Mouse (Mus musculus): ENCODE results near the gene Tsc22d1.

GRCm38 (mm10) chr14:76409111-76409510 is 5.7 kb upstream of the Tsc22d1 start:
- TF ChIP-seq EP300 (IDR thresholded peaks at IDR 0.05; ENCODE audit: low read depth) (no peak), CTCF (IDR thresholded peaks at IDR 0.05; ENCODE audit: low read depth) (no peak)
